Mouse (Mus musculus): ENCODE measurements around the gene Ccdc43.

The Ccdc43 gene

GRCm38 (mm10) chr11:102663416-102663815 is 34.2 kb downstream of the Ccdc43 start, which contains the start of gene Meioc:
TSS of gene Meioc (plus strand) at chr11:102663716.
- DNase-seq, result no peak

- DNase-seq, result no peak
Observed at GRCm38 (mm10) chr11:102656931-102657330, 40.7 kb downstream of the Ccdc43 start.

GRCm38 (mm10) chr11:102656326-102656926 is 41.2 kb downstream of the Ccdc43 start:
- peak; percentile 13 to 20 for DNase-seq

GRCm38 (mm10) chr11:102655888-102656287 is 41.7 kb downstream of the Ccdc43 start:
- DNase-seq, result no peak

GRCm38 (mm10) chr11:102652844-102653243 is 44.7 kb downstream of the Ccdc43 start:
- peak in 1 of 2 experiments; percentile 47 for DNase-seq

GRCm38 (mm10) chr11:102651381-102651780 is 46.2 kb downstream of the Ccdc43 start:
- DNase-seq, result peak; percentile 86 to 88

- DNase-seq, result no peak
Observed at GRCm38 (mm10) chr11:102647885-102648284, 49.7 kb downstream of the Ccdc43 start.

GRCm38 (mm10) chr11:102646226-102646625 is 51.4 kb downstream of the Ccdc43 start:
- DNase-seq, result no peak

- no peak for DNase-seq
Observed at GRCm38 (mm10) chr11:102643891-102644382, 53.6 kb downstream of the Ccdc43 start.

GRCm38 (mm10) chr11:102636887-102637286 is 60.7 kb downstream of the Ccdc43 start:
- DNase-seq, result peak; percentile 63
